Mouse (Mus musculus): Measurements from ENCODE around the gene Pdcd1.

The Pdcd1 gene

DNA sequence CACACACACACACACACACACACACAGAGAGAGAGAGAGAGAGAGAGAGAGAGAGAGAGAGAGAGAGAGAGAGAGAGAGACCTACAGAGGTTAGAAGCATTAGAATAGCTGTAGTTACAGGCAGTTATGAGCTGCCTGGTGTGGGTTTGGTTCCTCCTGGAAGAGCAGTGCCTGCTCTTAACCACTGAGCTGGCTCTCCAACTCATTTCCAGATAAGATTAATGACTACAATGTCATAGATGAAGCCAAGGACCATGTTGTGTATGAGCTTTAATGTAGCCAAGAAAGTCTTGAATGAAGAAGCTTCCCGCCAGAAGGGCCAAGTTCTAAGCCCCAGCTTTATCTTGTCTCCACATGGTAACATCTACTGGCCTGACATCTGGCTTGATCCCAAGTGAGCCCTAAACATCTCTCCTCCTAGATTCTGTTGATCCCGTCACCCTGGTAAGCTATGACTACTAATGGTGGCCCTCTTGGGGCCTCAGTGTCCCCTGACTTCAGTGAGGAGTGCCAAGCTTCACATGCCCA, 19.2 kb downstream of the Pdcd1 start:
- in situ Hi-C loops (cut with MboI, MseI), result loop anchor here (25.0 kb wide), 1 partner anchor 1629 kb away; the partner anchor contains the start of gene St8sia4

DNA sequence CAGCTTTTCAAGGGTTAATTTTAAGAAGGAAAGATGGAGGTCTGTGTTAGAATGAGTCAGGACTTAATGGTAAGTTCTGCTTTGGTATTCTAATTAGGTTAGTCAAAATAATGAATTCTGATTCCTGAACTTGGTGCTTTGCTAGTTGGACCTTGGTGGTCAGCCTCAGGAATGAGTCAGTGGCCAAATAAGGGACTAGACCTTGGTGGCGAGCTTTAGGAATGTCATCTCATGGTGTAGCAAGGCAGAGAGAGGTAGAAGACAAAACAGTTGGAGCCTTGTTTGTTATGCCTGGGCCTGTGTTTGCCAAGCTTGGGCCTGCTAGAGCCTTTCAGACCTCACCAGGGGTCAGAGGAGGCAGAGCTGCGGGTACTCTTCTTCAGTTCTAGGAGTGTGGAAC, 23.6 kb downstream of the Pdcd1 start:
- in situ Hi-C loops (cut with MboI, MseI), result loop anchor here (25.0 kb wide), 1 partner anchor 1634 kb away; the partner anchor contains the start of gene St8sia4

DNA sequence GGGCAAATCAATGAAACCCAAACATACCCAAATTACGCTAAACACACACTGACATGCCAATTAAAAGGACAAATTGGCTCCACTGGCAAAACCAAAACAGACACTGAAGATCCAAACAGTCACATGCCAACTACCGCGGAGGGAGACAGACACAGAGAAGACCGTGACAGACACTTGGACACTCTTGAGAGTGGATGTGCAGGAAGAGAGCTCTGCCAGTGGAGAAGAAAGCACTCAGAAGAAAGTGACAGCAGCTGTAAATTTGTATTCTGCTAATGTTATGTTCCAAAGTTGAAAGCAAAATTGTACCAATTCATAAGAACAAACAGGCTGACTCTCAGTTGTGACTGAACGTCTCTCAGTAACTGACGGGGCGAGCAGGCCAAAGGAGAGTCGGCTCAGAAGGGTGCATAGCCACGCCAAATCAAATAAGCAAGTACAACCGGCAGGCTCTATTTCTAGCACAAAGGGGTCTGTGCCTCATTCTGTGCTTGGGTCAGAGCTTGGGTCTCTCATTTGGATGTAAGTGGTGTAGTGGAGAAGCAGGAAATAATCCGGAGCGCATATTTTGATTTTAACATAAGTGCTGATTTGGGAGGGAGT, 24.7 kb downstream of the Pdcd1 start:
- in situ Hi-C loops (cut with MboI, MseI), result loop anchor here (25.0 kb wide), 1 partner anchor 1635 kb away; the partner anchor contains the start of gene St8sia4

DNA sequence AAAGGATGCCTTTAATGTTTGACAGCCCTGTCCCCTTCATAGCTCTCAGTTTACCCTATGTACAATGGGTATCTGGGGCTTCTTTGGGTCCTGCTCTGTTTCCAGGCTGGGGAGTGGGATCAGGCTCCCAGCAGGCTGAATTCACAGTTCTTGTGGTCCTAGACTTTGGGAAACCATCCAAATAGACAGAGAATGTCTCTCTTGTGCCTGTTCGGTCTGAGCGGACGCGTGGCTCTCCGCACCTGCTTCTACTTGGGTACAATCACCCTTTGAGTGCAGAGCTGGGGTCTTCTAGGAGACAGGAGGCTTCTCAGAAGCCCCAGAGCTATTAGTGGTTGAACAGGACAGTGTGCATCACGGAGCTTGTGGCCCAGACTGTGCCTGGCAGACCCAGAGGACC, 32.2 kb downstream of the Pdcd1 start, which contains the start of gene Neu4:
Gene Neu4, plus strand, starts transcription at position 301 of the 400 bp plus-strand sequence.
- in situ Hi-C loops (cut with MboI, MseI), result no loop called here

DNA sequence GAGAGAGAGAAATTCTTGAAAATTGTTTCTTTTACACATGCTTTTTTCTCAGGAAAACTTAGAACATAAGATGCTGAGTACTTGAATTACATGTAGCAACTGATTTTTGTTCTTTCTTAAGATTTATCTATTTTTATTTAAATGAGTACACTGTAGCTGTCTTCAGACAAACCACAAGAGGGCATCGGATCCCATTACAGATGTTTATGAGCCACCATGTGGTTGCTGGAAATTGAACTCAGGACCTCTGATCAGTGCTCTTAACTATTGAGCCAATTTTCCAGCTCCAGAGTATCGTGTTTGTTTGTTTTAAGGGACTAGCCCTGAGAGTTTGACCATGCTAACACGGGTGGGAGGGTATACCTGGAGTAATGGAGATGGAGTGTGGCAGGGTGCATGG, 40.7 kb downstream of the Pdcd1 start:
- in situ Hi-C loops (cut with MboI, MseI), result no loop called here

DNA sequence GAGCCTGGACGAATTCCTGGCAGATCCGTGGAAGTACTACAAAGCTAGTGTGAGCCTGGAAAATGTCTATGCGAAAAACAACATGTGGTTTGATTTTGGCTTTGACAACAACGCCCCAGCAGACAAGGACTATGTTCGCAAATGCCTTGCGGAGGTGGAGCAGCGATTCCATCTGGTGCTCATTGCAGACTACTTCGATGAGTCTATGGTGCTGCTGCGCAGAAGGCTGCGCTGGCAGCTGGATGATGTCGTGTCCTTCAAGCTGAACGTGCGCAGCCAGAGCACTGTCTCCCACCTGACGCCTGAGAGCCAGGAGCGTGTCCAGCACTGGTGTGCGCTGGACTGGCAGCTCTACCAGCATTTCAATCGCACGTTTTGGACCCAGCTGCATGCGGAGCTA, 43.5 kb downstream of the Pdcd1 start:
- in situ Hi-C loops (cut with MboI, MseI), result loop anchor here (5.0 kb wide), 1 partner anchor 137 kb away; no protein-coding TSS in a partner anchor

DNA sequence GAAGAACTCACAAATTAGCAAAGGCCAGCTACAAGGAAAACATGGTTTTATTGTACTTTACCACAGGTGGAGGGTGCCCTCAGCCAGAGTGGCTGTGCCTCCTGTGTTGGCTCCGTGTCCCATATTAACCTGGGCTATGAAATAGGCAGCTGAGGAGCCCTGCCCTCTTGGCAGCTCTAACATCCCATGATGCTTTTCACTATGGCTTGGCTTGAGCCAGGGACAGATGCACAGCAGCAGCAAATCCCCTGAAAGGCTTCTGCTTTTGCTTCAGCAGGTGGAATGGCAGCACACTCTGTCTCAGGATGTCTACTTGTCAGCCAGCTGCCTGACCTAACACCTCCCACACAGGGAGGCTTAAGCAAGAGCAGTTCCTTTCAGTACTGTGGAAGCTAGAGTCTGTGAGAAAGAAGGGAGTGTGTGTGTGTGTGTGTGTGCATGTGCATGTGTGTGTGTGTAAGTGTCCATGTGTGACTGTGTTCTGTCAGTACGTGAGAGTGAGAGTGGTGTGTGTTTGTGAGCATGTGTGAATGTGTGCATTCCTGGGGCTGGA, 46.3 kb downstream of the Pdcd1 start:
- in situ Hi-C loops (cut with MboI, MseI), result loop anchor here (5.0 kb wide), 1 partner anchor 134 kb away; no protein-coding TSS in a partner anchor

DNA sequence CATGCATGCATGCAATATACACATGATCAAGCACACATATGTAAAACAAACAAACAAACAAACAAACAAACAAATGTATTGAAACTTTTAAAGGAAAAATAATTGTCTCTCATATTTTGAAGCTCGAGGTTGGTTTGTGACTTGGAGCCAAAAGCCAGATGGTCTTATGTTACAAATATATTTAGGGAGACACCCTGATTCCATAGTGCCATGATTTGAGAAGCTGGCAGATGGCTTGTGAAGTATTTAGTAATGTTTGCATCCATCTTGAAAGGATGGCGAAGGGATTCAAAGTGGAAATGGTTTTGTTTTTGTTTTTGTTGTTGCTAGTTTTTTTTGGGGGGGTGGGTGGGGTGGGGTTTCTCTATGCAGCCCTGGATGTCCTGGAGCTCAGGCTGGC, 51.3 kb downstream of the Pdcd1 start:
- in situ Hi-C loops (cut with MboI, MseI), result no loop called here

DNA sequence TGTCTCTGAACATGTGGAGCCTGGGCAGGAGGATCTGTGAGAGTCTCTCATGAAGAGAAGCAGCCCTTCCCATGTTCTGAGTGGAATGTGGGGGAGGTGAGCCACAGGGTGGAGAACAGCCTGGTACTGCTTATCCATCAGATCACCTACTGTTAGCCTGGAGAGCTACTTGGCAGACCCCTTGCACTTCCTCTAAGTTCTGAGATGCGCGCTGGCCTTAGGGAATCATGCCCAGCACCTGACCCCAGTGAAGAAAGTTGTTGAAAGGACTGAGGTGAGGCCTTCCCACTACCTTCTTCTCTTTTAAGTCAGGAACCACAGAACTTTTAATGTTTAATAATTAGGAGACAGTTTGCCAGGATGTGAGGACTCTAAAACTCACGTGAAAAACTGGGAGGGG, 60.9 kb downstream of the Pdcd1 start:
- in situ Hi-C loops (cut with MboI, MseI), result loop anchor here (5.0 kb wide), 1 partner anchor 69 kb away; no protein-coding TSS in a partner anchor

DNA sequence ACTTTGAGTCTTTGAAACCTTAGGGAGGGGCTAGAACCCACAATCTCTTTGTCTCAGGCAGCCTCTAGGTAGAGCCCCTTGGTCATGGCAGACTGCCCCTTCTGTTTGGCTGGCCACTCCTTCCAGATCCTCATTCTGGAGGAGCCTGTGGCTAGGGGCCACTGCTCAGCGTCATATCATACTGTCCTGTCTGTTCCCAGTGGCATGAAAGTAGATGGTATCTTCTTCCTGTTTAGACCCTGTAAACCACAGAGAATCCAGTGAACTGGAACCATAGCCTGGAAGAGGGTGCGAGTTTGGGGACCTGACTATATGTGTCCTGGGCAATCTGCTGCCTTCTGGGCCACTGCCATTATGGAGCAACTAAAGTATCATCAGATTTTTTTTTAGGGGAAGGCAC, 61.3 kb downstream of the Pdcd1 start:
- in situ Hi-C loops (cut with MboI, MseI), result loop anchor here (5.0 kb wide), 1 partner anchor 69 kb away; no protein-coding TSS in a partner anchor

DNA sequence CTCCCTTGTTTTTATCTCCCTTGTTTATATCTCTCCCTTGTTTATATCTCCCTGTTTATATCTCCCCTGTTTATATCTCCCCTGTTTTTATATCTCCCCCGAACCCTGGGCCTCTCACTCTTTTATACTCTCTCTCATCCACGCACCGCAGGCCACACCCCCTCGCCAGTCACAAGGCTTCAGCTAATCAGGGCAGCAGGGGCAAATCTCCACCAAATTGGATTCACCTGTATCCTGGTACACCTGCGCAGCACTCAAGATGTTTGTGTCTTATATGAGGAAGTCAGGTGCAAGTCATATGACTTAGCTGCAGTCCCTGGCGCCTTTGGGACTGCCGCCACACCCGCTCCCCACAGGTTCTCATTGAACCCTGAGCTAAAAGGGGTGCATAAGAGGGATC, 62.1 kb downstream of the Pdcd1 start, which contains the start of gene Gal3st2c:
Gene Gal3st2c, plus strand, starts transcription at position 301 of the 400 bp plus-strand sequence.
- in situ Hi-C loops (cut with MboI, MseI), result loop anchor here (5.0 kb wide), 1 partner anchor 68 kb away; no protein-coding TSS in a partner anchor

DNA sequence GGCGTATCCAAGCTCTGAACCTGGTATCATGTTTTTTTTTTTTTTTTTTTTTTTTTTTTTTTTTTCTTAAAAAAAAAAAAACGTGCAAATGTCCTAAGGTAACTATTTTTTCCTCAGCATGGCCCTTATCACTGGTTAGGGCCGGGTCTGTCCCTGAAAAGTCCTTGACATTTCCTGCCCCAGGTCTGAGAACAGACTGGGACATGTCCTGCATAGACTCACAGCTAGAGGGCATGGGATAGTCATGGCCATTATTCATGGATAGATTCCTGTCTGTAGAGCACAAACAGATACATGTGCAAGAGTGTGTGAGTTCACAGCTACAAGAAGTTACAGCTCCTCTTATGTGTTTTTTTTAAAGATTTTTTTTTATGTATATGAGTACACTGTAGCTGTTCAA, 63.6 kb downstream of the Pdcd1 start:
- in situ Hi-C loops (cut with MboI, MseI), result no loop called here
